Mouse (Mus musculus) neural tube, embryonic 14.5 days (tissue): ENCODE data around the gene Uvrag. TPM values are rescaled to one million over a fixed set of nuclear protein-coding genes. Genes with fewer than 3 reads are reported as not detected.

Experiments used
- ATAC-seq: fragments of 200-750 bp; cut with Nextera tagmentation; 2 replicates; pipeline ENCODE4 v1.8.0; 2017; ENCODE audit warnings: low read depth, mild to moderate bottlenecking, moderate TSS enrichment, moderate library complexity
- H3K27ac ChIP-seq: fragments of 300-500 bp; sonication (generic); 2 replicates; pipeline ENCODE4 v1.5.1; 2014; ENCODE audit warnings: low read depth, mild to moderate bottlenecking, control low read depth, low read length, moderate library complexity, mixed read lengths
- H3K27me3 ChIP-seq: fragments of 300-500 bp; sonication (generic); 2 replicates; pipeline ENCODE4 v1.6.1; 2014; ENCODE audit warnings: low read length; ENCODE audit not compliant: control insufficient read depth, insufficient read depth
- H3K36me3 ChIP-seq: fragments of 300-500 bp; sonication (generic); 2 replicates; pipeline ENCODE4 v1.6.1; 2014; ENCODE audit warnings: low read length, mixed read lengths; ENCODE audit not compliant: control insufficient read depth, insufficient read depth
- H3K4me1 ChIP-seq: fragments of 300-500 bp; sonication (generic); 2 replicates; pipeline ENCODE4 v1.6.1; 2014; ENCODE audit warnings: low read length; ENCODE audit not compliant: control insufficient read depth, insufficient read depth
- H3K4me2 ChIP-seq: fragments of 300-500 bp; sonication (generic); 2 replicates; pipeline ENCODE4 v1.6.1; 2014; ENCODE audit warnings: mild to moderate bottlenecking, low read depth, low read length, control low read depth
- H3K4me3 ChIP-seq: fragments of 300-500 bp; sonication (generic); 2 replicates; pipeline ENCODE4 v1.5.1; 2014; ENCODE audit warnings: low read depth, low read length, control low read depth, mixed read lengths
- H3K9ac ChIP-seq: fragments of 300-500 bp; sonication (generic); replicated peaks from 2 replicates; pipeline ENCODE4 v1.6.1; 2014; ENCODE audit warnings: low read depth, mild to moderate bottlenecking, control low read depth, low read length, mixed read lengths
- H3K9me3 ChIP-seq: fragments of 300-500 bp; sonication (generic); 2 replicates; pipeline ENCODE4 v1.6.1; 2016; ENCODE audit warnings: low read length; ENCODE audit not compliant: control insufficient read depth
- WGBS: fragments of 180-500 bp; shearing (Covaris S2); extraction: QIAGEN DNeasy Blood & Tissue Kit; methylation state at CpG from one replicate; pipeline ENCODE4 v1.1.7; 2014; 5-methylcytosine and 5-hydroxymethylcytosine counted together
- polyA plus RNA-seq: library from polyadenylated mRNA; unstranded; fragments of >200 nt; fragmentation: Nextera tagmentation; extraction: Ambion mirVana; gene quantifications from 2 replicates; pipeline ENCODE4 v1.2.1, GENCODE M21; 2014

The Uvrag gene
- polyA plus RNA-seq, 1 experiment from 2014 or later, result 23.8 TPM

DNA sequence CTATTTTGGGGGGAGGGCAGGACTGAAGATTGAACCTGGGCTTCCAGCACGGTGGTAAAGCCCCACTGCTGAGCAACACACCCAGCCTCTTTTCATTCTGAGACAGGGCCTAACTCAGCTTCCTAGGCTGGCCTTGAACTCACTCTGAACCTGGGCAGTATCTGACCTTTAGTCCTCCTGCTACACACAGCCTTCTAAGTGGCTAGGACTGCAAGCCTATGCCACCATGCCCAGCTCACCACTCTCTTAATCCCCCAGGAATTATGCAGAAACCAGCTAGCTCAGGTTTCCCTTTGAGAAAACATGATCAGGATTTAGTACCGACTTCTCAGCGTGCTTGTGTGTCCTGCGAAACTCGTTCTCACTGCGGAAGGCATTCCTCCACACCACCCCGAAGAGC lies 53.4 kb downstream of the Uvrag start:
- no peak for ATAC-seq
- Histone ChIP-seq H3K4me2 (no peak overlapping the region), H3K36me3 (no peaks in the 10 kb centered on the region), H3K9me3 (no peaks in the 10 kb centered on the region), H3K4me3 (no peak overlapping the region), H3K27me3 (no peaks in the 10 kb centered on the region), H3K4me1 (no peaks in the 10 kb centered on the region), H3K9ac (no peak overlapping the region), H3K27ac (no peak overlapping the region)
- 89% methylated on average over 7 of the region's 7 CpGs for WGBS

DNA sequence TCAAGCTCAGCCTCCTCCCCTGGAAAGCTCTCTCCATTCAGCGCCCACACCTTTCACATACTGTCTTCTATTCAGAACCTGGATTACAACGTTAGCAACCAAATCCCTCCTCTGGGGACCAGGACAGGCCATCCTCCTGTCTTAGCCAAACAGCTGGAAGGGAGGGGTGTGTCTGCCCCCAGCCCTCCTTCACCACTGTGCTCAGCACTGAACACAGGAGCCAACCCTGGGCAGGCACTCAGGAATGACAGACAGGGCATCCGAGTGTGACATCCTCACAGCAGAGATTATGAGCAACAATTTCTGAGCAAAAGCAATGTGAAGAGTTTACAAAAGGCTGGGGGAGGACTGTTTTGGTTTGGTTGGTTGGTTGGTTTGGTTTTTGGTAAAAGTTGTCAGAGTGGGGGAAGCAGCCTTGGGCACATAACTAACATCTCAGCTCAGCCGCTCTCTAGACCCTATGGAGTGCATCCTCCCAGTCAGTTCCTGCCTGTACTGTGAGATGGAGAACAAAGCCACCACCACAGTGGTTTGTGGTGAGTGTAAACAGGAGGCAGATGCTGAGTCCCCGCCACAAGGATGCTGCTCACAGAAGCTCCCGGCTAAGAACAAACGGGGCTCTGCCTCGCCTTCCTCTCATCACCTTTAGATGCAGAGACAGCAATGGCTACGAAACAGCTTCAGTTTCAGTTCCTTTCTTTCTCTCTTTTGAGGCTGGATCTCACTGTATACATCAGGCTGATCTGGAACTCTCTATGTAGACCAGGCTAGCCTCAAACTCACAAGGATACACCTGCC lies 54.1 kb downstream of the Uvrag start:
- Histone ChIP-seq H3K4me3 (no peak overlapping the region), H3K27ac (no peak overlapping the region), H3K36me3 (no peaks in the 10 kb centered on the region), H3K4me1 (no peaks in the 10 kb centered on the region), H3K27me3 (no peaks in the 10 kb centered on the region), H3K9me3 (no peaks in the 10 kb centered on the region), H3K4me2 (no peak overlapping the region), H3K9ac (no peak overlapping the region)
- WGBS, result 87% methylated on average over 9 of the region's 9 CpGs
- ATAC-seq, result no peak

DNA sequence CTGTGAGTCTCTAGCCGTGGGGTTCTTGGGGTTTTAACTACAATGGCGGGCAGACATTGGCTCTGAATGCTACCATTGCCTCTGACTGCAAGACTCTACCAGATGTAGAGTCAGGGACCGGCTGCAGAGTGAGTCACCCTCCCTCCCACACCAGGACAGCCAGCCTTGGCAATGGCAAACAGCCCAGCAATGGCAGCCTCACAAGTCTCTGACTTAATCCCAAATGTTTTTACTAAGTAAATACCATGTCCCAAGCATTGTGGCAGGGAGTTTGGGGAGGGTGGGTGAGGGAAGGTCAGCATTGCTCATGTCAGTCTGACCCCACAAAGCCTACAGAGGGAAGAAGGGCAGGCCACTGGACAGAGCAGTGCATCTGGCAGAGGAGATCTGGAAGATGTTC lies 55.7 kb downstream of the Uvrag start:
- Histone ChIP-seq H3K4me3 (no peak overlapping the region), H3K36me3 (no peaks in the 10 kb centered on the region), H3K27ac (no peak overlapping the region), H3K27me3 (no peaks in the 10 kb centered on the region), H3K9ac (no peak overlapping the region), H3K9me3 (no peaks in the 10 kb centered on the region), H3K4me2 (no peak overlapping the region), H3K4me1 (no peaks in the 10 kb centered on the region)
- ATAC-seq, result no peak
- WGBS, result 91% methylated on average over 3 of the region's 3 CpGs

DNA sequence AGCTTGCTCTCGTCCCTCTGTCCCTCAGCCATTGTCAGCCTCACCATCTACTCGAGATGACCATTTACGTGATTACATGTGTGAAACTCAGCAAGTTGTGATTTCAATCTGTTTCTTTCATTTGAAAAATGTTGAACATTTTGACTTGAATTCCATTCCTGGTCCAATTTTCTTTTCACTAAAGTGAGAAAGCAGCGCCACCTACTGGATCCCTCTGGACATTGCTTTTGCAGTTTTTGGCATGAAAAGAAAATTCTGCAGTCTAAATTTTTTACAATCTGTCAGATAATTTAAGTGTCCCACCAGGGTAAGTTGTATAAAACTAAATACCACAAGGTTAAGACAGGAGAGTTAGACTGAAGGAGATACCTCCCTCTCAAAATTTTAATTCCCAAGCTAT lies 61.4 kb downstream of the Uvrag start:
- WGBS, result 43% methylated on average over 4 of the region's 4 CpGs
- Histone ChIP-seq H3K36me3 (no peaks in the 10 kb centered on the region), H3K27me3 (no peaks in the 10 kb centered on the region), H3K4me1 (no peaks in the 10 kb centered on the region), H3K4me3 (no peak overlapping the region), H3K9me3 (no peaks in the 10 kb centered on the region), H3K9ac (no peak overlapping the region), H3K27ac (no peak overlapping the region), H3K4me2 (no peak overlapping the region)
- ATAC-seq, result no peak

DNA sequence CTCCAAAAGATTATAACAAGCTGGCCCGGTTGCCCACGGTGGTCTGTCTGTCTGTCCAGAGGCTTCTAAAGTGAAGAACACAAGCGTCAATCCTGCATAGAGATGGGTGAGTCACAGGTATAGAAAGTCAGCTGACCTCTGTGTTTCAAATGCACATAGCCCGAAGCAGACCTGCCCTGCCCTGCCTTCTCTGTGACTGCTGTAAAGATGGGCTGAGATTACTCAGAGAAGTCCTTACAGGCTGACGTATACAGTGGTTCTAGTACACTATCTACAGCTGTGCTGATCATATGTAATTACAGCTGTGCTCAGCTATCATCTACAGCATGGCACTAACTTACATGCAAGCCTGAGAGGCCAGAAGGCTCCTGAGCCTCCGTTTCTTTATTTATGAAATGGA lies 62.1 kb downstream of the Uvrag start:
- no peaks in the 10 kb centered on the region for H3K4me1 ChIP-seq
- H3K4me3 ChIP-seq, result no peak overlapping the region
- H3K4me2 ChIP-seq, result no peak overlapping the region
- no peak for ATAC-seq
- no peaks in the 10 kb centered on the region for H3K9me3 ChIP-seq
- H3K9ac ChIP-seq, result no peak overlapping the region
- WGBS, result 89% methylated on average over 6 of the region's 6 CpGs
- no peaks in the 10 kb centered on the region for H3K27me3 ChIP-seq
- no peaks in the 10 kb centered on the region for H3K36me3 ChIP-seq
- no peak overlapping the region for H3K27ac ChIP-seq

DNA sequence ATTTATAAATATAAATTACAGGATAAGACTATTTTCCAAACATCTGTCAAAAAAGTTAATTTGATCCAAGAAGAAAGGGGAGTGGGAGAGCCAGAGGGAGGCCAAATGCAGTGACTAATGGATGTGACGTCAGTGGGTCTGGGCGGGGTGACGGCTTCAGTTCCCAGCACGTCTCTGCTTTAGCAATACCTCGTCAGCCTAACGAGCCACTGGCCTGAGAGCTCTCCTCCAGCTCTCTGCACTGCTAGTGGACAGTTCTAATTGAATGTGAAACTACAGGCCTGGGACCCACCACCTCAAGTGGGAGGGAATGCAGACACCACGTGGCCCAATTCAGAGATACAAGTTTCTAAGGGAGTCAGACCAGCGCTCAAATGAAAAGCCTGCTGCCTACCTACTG lies 63.7 kb downstream of the Uvrag start:
- H3K27ac ChIP-seq, result no peak overlapping the region
- no peak overlapping the region for H3K4me2 ChIP-seq
- no peak overlapping the region for H3K9ac ChIP-seq
- H3K27me3 ChIP-seq, result no peaks in the 10 kb centered on the region
- H3K4me3 ChIP-seq, result no peak overlapping the region
- no peak; the same call in 1 of the 2 replicates for ATAC-seq
- no peaks in the 10 kb centered on the region for H3K36me3 ChIP-seq
- H3K9me3 ChIP-seq, result no peaks in the 10 kb centered on the region
- WGBS, result 70% methylated on average over 8 of the region's 8 CpGs
- H3K4me1 ChIP-seq, result no peaks in the 10 kb centered on the region

DNA sequence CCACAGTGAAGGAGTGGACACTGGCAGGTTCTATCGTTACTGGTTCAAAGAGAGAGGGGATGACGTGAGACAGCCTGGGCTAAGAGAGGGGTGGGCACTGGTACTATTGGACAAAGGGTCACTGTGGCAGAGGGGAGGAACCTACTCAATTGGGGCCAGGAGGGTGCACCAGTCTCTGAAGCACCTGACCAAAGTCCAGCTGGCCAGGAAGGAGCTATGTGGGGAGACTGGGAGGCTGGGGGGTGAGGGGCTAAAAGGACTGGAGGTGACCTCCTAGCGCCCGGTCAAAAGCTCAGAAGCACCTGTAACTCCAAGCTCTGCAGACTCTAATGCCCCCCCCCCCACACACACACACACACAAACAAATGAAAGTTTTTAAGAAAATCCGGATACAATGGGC lies 65.8 kb downstream of the Uvrag start:
- H3K4me2 ChIP-seq, result no peak overlapping the region
- ATAC-seq, result no peak
- no peaks in the 10 kb centered on the region for H3K36me3 ChIP-seq
- H3K4me3 ChIP-seq, result no peak overlapping the region
- no peak overlapping the region for H3K9ac ChIP-seq
- no peaks in the 10 kb centered on the region for H3K27me3 ChIP-seq
- 83% methylated on average over 5 of the region's 5 CpGs for WGBS
- no peak overlapping the region for H3K27ac ChIP-seq
- H3K4me1 ChIP-seq, result no peaks in the 10 kb centered on the region
- no peaks in the 10 kb centered on the region for H3K9me3 ChIP-seq

DNA sequence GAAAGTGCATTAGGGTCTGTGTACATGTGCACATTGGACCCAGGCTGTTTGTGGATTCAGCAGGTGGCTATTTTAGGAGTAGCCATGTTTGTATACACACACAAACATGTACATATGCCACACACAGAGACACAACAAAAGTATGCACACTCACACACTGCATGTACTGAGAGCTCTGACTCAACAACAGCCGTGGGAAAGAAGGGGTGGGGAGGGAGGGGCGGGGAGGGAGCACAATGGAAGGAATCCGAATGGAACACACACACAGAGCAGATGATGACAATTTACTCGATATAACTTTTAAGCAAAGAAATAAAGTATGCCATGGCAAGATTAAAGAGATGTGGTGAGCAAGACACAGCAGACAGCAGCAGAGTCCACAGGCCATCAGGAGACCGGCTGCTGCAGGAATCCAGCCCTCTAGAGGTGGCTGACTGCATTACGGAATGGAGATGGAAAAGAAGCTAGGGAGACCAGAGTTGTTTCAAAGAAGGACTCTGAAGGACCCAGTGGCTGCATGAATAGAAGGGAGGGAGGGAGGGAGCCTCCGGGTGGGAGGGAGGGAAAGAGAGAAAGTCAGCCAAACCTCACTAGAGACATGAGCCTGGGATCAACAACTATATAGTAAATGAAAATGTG lies 67.1 kb downstream of the Uvrag start:
- WGBS, result 23% methylated on average over 7 of the region's 7 CpGs
- ATAC-seq, result peak; percentile 87
- no peak overlapping the region for H3K4me3 ChIP-seq
- H3K9me3 ChIP-seq, result no peaks in the 10 kb centered on the region
- no peaks in the 10 kb centered on the region for H3K36me3 ChIP-seq
- no peak overlapping the region for H3K9ac ChIP-seq
- H3K4me2 ChIP-seq, result no peak overlapping the region
- H3K27ac ChIP-seq, result no peak overlapping the region
- no peaks in the 10 kb centered on the region for H3K27me3 ChIP-seq
- H3K4me1 ChIP-seq, result no peaks in the 10 kb centered on the region

DNA sequence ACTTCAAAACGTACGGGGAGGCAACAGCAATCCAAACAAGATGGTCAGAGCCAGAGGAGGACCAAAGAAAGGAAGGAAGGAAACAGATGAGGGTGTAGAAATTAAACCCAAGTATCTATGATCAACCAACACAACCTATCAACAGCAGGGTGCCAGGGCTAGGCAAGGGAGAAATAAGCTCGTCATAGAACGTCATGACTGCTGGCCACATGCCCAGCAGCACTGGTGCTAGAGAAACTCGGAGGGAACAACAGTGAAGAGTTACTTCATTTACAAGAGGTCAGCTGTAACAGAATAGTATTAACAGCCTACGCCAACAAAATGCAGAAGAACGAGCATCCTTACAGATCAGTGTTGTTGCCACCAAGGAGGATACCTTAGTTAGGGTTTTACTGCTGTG lies 73.2 kb downstream of the Uvrag start:
- WGBS, result 81% methylated on average over 7 of the region's 7 CpGs
- Histone ChIP-seq H3K9ac (no peak overlapping the region), H3K36me3 (no peaks in the 10 kb centered on the region), H3K4me3 (no peak overlapping the region), H3K4me1 (peaks cover 7% of the 10 kb centered on the region; the same call in 1 of the 2 replicates), H3K27me3 (no peaks in the 10 kb centered on the region), H3K9me3 (no peaks in the 10 kb centered on the region), H3K4me2 (no peak overlapping the region), H3K27ac (no peak overlapping the region)
- ATAC-seq, result no peak
